Mouse (Mus musculus) mouse embryonic stem cell (cell line): ENCODE measurements around the gene Abhd2.

Experiments used
- in situ Hi-C, 2 experiments: fragments of 300-500 bp; cut with MboI; formaldehyde crosslinking; loops; 1 replicate in 1 of 2; 3 replicates in 1 of 2; pipeline ENCODE4 v1.14.3; 2019 to 2020; ENCODE audit warnings: low sequenced_read_pairs in 2 of 2, low pct_unique_long_range_greater_than_20kb in 1 of 2, mixed read lengths in 1 of 2; ENCODE audit not compliant: unreplicated experiment in 1 of 2

Abhd2 gene

GRCm38 (mm10) chr7:79391471-79391870 lies 118.5 kb downstream of the Abhd2 start:
- in situ Hi-C loops: no loop called here

GRCm38 (mm10) chr7:79391883-79392649 lies 119.1 kb downstream of the Abhd2 start, which contains the start of gene Fanci:
TSS of gene Fanci (plus strand) at chr7:79391929.
- in situ Hi-C loops: no loop called here

GRCm38 (mm10) chr7:79392860-79393513 lies 120.0 kb downstream of the Abhd2 start:
- in situ Hi-C loops: no loop called here

- in situ Hi-C loops: no loop called here
Measured at GRCm38 (mm10) chr7:79393924-79394323, 120.9 kb downstream of the Abhd2 start.

- in situ Hi-C loops: no loop called here
Measured at GRCm38 (mm10) chr7:79394666-79395065, 121.7 kb downstream of the Abhd2 start.

- in situ Hi-C loops: no loop called here
Measured at GRCm38 (mm10) chr7:79395186-79395585, 122.2 kb downstream of the Abhd2 start.

- in situ Hi-C loops: no loop called here
Measured at GRCm38 (mm10) chr7:79397446-79397963, 124.5 kb downstream of the Abhd2 start.

GRCm38 (mm10) chr7:79398426-79398825 lies 125.4 kb downstream of the Abhd2 start:
- in situ Hi-C loops: no loop called here

- in situ Hi-C loops: no loop called here
Measured at GRCm38 (mm10) chr7:79398971-79399370, 126.0 kb downstream of the Abhd2 start.

- in situ Hi-C loops: no loop called here
Measured at GRCm38 (mm10) chr7:79400296-79400695, 127.3 kb downstream of the Abhd2 start.

- in situ Hi-C loops: no loop called here
Measured at GRCm38 (mm10) chr7:79414449-79415375, 141.7 kb downstream of the Abhd2 start.
